Mouse (Mus musculus) lung, adult 2 months (tissue): ENCODE measurements around the gene Idi2.
"Not testable (repeated sequence)": the region's sequence is repeated elsewhere in the genome, so short reads cannot be mapped to it uniquely, and the experiment has no call there.

ENCODE experiments used
- CTCF ChIP-seq: fragments of 200-500 bp; IDR thresholded peaks from 2 replicates; pipeline ENCODE4 v1.5.1; 2011; ENCODE audit warnings: mild to moderate bottlenecking, low read length, control low read depth; ENCODE audit not compliant: insufficient read depth
- POLR2A ChIP-seq: fragments of 200-500 bp; IDR thresholded peaks from 2 replicates; pipeline ENCODE4 v1.6.1; 2011; ENCODE audit warnings: low read depth, mild to moderate bottlenecking, control low read depth, low read length, borderline replicate concordance; ENCODE audit errors: extremely low read depth

DNA sequence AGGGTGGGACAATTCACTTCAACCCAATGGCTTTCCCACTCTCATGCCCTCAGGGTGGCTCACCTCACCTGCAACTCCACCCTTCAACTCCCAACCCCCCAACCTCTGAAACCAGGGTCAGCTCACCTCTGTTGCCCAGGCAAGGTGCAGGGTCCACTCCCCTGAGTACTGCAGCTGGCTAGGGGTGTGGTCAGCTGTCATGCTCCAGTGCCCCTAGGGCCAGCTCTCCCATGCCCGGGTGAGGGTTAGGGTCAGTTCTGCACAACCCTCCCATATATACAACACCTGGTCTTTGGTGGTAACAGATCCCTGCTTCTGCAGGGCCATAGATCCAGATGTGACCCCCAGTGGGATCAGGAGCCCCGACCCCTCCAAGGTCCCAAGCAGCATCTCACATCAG lies 2.5 kb downstream of the Idi2 start:
- not testable (repeated sequence) for TF ChIP-seq CTCF, POLR2A
